Mouse (Mus musculus): Measurements from ENCODE around the gene Basp1.

Gene Basp1

GRCm38 (mm10) chr15:25364160-25364818, 49.3 kb downstream of the Basp1 start:
- peak in 1 of 2 experiments; percentile 61 for DNase-seq (ENCODE audit: low spot score in 2 of 2)

DNA sequence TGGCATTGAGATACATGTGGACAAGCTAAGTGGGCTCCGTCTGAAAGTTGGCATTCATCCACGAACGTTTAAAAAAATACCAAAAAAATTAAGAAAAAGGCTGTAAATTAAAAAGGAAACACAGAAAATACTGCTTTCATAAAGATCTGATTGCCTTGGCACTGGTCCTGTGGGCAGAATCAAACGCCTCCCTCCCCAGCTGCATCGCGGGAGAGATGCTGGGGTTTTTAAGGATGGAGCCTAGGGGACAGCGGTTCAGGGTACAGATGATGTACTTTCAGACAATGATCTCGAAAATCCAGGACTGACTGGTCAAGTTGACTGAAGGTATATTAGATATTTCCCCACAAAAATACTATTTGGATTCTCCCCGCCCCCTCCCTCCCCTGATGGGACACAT, 49.9 kb downstream of the Basp1 start:
- DNase-seq (ENCODE audit: low spot score in 2 of 2), result no peak

GRCm38 (mm10) chr15:25360825-25361224, 52.7 kb downstream of the Basp1 start:
- DNase-seq (ENCODE audit: low spot score in 2 of 2), result no peak

- DNase-seq (ENCODE audit: low spot score in 2 of 2), result no peak
Measured at GRCm38 (mm10) chr15:25358680-25359097, 54.9 kb downstream of the Basp1 start.

DNA sequence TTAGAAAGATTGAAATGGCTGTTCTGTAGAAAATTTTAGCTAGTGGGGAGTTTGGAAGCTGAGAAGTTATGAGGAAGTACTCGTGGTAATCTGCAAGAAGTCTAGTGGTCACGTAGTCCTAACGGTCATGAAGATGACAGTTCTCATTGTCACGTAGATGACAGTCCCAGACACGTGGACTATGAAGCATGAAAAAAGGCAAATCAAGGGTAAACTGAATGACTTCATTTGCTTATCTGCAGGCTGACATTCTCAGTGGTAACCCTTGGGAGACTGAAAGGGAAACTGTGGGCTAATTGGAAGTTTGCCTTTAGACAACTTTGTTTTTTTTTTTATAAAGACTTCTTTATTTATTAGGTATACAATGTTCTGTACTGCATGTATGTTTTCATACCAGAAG, 58.2 kb downstream of the Basp1 start:
- DNase-seq (ENCODE audit: low spot score in 2 of 2), result no peak

DNA sequence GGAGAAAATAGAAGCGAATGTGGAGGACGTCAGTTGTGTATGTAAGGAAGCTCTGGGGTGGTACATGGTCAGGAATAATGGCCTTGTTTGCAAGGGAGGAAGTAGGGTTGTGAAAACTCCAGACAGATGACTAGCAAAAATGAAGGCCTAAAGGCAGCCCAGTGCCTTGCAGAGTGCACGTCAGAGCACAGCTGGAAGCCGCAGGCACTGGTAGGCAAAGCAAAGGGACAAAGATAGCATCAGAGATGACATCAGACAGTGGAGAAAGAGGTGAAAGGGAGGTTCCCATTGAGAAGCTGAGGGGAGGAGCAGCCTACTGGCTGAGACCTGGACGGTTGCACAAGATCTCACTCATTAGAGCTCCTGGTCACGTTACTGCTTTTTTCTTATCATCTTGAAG, 58.8 kb downstream of the Basp1 start:
- DNase-seq (ENCODE audit: low spot score in 2 of 2), result no peak

DNA sequence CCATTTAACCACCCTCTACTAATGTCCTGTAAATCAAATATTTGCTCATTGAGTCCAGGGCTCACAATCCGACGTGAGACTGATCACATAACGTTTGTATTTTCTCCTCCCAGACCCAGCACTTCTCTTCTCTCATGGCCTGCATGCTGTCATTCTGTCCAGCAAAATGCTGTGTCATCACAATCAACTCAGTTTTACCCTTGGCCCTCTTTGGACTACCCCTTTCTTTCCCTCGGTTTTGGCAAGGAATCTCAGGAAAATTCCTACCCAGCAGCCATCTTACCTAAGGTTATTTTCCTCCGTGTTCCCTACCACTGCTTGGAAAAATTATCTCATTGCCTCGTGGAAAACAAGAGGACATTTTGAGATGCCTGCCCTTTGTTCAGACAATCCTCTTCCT, 60.1 kb downstream of the Basp1 start:
- no peak for DNase-seq (ENCODE audit: low spot score in 2 of 2)

DNA sequence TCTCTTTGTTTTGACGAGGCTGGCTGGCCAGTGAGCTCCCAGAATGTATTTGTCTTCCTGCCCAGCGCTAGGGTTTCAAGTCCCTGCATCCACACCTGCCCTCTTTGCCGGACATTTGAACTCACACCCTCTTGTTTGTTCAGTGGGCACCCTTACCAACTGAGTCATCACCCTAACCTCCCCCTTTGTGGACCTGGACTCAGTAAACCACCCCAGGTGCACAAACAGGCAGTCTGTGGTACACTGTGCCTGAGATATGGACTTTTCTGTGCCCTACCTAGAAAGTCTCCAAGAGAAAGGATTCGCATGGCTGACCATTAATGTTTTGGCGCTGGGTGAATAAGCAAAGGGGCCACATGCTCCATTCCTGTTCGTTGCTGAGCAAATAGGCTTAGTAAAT, 70.3 kb downstream of the Basp1 start:
- no peak for DNase-seq (ENCODE audit: low spot score in 2 of 2)

DNA sequence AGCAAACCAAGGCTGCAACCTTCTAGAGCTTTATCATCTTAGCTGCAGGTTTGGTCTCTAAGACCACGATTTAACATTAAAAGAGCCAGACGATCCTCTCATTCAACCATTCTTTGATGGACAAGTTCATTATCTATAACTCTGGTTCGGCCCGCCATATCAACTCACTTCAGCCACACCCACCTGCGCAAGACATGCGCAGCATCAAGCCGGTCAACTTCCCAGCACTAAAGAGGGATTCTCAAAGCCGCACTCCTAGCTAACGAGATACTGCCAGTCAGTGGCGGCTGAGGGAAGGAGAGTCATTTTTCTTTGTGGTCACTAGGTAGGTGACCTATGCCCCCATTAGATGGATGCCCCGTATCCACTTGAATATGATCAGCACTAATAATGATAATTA, 78.3 kb downstream of the Basp1 start:
- DNase-seq (ENCODE audit: low spot score in 2 of 2), result no peak

DNA sequence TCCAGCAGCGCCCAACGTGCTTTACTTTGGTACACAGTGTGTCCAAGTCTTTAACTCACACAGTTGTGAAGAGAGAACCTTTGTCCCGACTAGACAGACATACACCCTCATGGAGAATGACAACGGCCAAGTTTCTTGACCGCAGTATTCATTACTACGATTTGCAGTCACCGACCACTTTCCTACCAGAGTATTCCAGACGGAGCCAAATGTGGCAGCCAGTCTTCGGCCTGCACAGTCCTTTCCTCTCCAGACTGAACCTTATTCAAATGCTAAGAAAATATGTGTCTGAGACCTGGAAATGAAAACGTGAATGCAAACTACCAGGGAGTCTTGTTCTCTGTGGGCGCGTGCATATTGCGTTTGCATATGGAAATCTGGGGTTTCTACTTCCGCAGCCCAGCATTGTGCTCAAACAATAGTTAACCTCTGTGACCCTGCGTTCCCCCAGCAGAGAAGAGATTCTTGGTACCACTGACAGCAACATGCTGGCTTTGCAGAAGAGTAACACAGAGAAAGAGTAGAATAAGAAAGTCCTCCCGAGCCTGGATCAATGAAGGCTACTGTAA, 81.6 kb downstream of the Basp1 start:
- no peak for DNase-seq (ENCODE audit: low spot score in 2 of 2)

DNA sequence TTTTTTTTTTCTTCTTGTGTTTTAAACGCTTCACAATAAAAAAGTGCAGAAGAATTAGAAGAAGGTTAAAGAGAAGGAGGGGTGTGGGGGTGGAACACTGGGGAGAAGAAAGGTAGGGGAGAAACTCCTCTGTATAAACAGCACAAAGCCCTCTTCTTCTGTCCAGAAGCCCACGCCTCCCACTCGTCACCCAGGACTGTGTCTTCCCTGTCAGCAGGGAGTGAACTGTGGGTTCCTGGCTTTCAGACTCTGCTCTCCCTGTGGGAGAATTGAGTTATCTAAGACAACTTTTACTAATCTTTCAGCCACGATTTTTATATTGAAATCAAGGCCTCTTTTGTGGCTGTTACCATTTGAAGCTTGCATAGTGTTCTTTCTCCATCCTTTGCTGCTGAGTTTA, 82.6 kb downstream of the Basp1 start:
- DNase-seq (ENCODE audit: low spot score in 2 of 2), result no peak

- DNase-seq (ENCODE audit: low spot score in 2 of 2), result no peak
Measured at GRCm38 (mm10) chr15:25322601-25323000, 91.0 kb downstream of the Basp1 start.

DNA sequence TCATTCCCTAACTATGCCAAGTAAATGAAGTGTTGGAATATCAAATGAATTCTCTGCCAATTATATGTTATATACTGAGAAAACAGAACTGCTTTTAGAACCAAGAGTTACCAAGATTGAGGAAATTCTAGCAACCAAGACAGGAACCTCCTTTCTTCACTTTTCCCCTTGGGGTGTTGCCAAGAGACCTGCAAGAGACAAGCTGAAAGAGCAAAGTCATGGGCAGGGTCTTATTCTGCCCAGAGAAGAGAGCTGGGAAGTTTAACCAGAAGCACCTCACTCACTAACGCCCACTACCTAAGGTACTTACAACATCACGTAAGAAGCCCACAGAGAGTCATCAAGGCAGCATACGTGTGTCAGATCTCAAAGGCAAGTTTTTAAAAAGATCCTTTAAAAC, 91.5 kb downstream of the Basp1 start:
- DNase-seq (ENCODE audit: low spot score in 2 of 2), result no peak

DNA sequence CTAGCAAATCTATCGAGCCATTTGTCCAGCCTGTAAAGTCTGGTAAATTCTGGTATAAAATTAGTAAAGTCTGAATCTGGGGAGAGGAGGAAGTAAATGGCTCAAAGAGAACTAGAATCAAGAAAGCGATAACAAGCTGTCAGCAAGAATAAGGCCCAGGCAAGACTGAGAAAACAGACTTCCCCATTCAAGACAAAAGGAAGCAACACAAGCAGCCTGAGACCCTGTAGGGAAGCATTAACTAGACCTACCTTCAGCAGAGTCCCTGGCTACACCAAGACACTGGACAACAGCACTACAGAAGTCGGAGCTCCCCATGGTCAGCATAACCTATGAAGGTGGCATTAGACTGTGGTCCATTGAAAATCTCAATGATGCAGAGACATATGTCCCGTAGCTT, 91.9 kb downstream of the Basp1 start:
- no peak for DNase-seq (ENCODE audit: low spot score in 2 of 2)

DNA sequence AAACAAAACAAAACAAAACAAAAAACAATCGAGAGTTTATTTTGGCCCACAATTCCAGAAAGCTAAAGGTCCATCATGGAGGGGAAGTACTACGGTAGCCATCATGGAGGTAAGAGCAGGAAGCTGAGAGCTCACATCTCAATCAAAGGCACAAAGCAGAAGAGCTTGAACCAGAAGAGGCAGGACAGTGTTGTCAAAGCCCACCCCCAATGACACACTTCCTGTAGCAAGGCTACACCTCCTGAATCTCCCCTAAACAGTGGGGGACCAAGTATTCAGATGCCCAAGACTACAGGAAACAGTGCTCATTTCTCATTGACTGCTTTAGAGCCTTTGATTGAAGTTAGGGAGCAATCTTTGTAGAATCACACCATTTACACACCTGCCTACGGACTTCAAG, 99.1 kb downstream of the Basp1 start:
- no peak for DNase-seq (ENCODE audit: low spot score in 2 of 2)
